Mouse (Mus musculus): ENCODE data around the gene Ints4.

GRCm38 (mm10) chr7:97455577-97455976 is 25.2 kb upstream of the Ints4 start:
- TF ChIP-seq CTCF (IDR thresholded peaks at IDR 0.05; ENCODE audit: extremely low read depth, insufficient read depth, low read length) (no peak), POLR2A (IDR thresholded peaks at IDR 0.05; ENCODE audit: extremely low read depth, insufficient read depth, low read length) (no peak)
